Mouse (Mus musculus) kidney, adult 10 weeks (tissue): ENCODE results near the gene Ackr2. TPM values are rescaled to one million over a fixed set of nuclear protein-coding genes. Genes with fewer than 3 reads are reported as not detected.

ENCODE experiments used
- polyA plus RNA-seq: library from polyadenylated mRNA; stranded (reverse); fragments of 350-450 nt; fragmentation: Illumina TruSeq; extraction: RNeasy Lipid Tissue Mini Kit (QIAGEN cat#74804); gene quantifications from one replicate; pipeline ENCODE4 v1.2.3, GENCODE M21; 2014; ENCODE audit warnings: low read depth, low replicate concordance

Ackr2 gene
- 0.32 TPM for polyA plus RNA-seq

GRCm38 (mm10) chr9:121898245-121898644 lies at the start of gene Ackr2:
Ackr2 (plus strand) TSS chr9:121898355.

GRCm38 (mm10) chr9:121858153-121858488 lies 40.0 kb upstream of the Ackr2 start, which contains the start of gene Higd1a:
Higd1a (minus strand) TSS chr9:121858362.

GRCm38 (mm10) chr9:121916102-121916501 lies 17.9 kb downstream of the Ackr2 start, which contains the start of gene Cyp8b1:
Cyp8b1 (minus strand) TSS chr9:121916305.

GRCm38 (mm10) chr9:121950418-121951113 lies 52.4 kb downstream of the Ackr2 start, which contains the start of gene Fam198a:
Fam198a (plus strand) TSS chr9:121950988.

Other genes starting within 250 kb of the Ackr2 start
- 6.2 TPM for gene Sec22c, start 192.9 kb upstream of the Ackr2 start, polyA plus RNA-seq
- 77.1 TPM for gene Ss18l2, start 188.0 kb upstream of the Ackr2 start, polyA plus RNA-seq
- gene Nktr, start 179.2 kb upstream of the Ackr2 start, polyA plus RNA-seq = 81.3 TPM
- gene Zfp651, start 139.0 kb upstream of the Ackr2 start, polyA plus RNA-seq = 0.08 TPM
- gene Klhl40, start 120.7 kb upstream of the Ackr2 start, polyA plus RNA-seq = not detected
- gene Hhatl, start 105.8 kb upstream of the Ackr2 start, polyA plus RNA-seq = not detected
- not detected for gene Ccdc13, start 58.9 kb upstream of the Ackr2 start, polyA plus RNA-seq
- 76.6 TPM for gene Higd1a, start 40.0 kb upstream of the Ackr2 start, polyA plus RNA-seq
- gene Cyp8b1, start 17.9 kb downstream of the Ackr2 start, polyA plus RNA-seq = not detected
- 0.12 TPM for gene Fam198a, start 52.6 kb downstream of the Ackr2 start, polyA plus RNA-seq
- gene Pomgnt2, start 98.8 kb downstream of the Ackr2 start, polyA plus RNA-seq = 0.61 TPM
- 71.1 TPM for gene Snrk, start 218.9 kb downstream of the Ackr2 start, polyA plus RNA-seq